ENCODE assay signal across 16 mouse cellular contexts in genomic region chr11:117583478-117583877, GRCm38 (mm10).
"Had no signal": no experiment of that assay in that cellular context is flagged by ENCODE, and none has a peak within 500 bp of the region (broad histone marks: within the 10 kb centered on the region; RNA-seq: fewer than 3 reads in every experiment).

No protein-coding gene starts in this region.

- H3K27ac ChIP-seq: neural tube, embryonic 12.5 days; neural tube, embryonic 13.5 days; neural tube, embryonic 15.5 days; stomach, embryonic 15.5 days; stomach, postnatal 0 days had no signal

- H3K9me3 ChIP-seq: neural tube, embryonic 12.5 days; neural tube, embryonic 13.5 days; neural tube, embryonic 15.5 days; stomach, embryonic 15.5 days had no signal

- H3K4me1 ChIP-seq: neural tube, embryonic 12.5 days had no signal

- H3K4me2 ChIP-seq: neural tube, embryonic 12.5 days; neural tube, embryonic 13.5 days; neural tube, embryonic 15.5 days; stomach, embryonic 15.5 days had no signal

- H3K27me3 ChIP-seq: neural tube, embryonic 12.5 days; neural tube, embryonic 13.5 days; neural tube, embryonic 15.5 days; stomach, embryonic 15.5 days had no signal

- H3K36me3 ChIP-seq: neural tube, embryonic 12.5 days; neural tube, embryonic 13.5 days; neural tube, embryonic 15.5 days; stomach, embryonic 15.5 days had no signal

- H3K4me3 ChIP-seq: neural tube, embryonic 12.5 days; neural tube, embryonic 13.5 days; neural tube, embryonic 15.5 days; stomach, embryonic 15.5 days had no signal

- H3K9ac ChIP-seq: neural tube, embryonic 12.5 days; neural tube, embryonic 13.5 days; neural tube, embryonic 15.5 days; stomach, embryonic 15.5 days had no signal

- DNase-seq: retina, postnatal 1 day; right cerebral cortex, adult 18-20 months; right cerebral cortex, postnatal 25 days; right cerebral cortex, postnatal 4 days; spleen, adult 18-20 months; thymus, adult 18-20 months; thymus, adult 2 months; thymus, postnatal 14 days; thymus, postnatal 25 days; thymus, postnatal 36 days; thymus, postnatal 4 days had no signal
